23 mouse cellular contexts compared by ENCODE assay signal in genomic region chr12:84478937-84479336, GRCm38 (mm10).
"Had no signal": no experiment of that assay in that cellular context is flagged by ENCODE, and none has a peak within 500 bp of the region (broad histone marks: within the 10 kb centered on the region; RNA-seq: fewer than 3 reads in every experiment).

No protein-coding gene starts in this region.

- DNase-seq: left cerebral cortex, postnatal 4 days; liver, postnatal 0 days; lung, embryonic 14.5 days; lung, postnatal 36 days; right cerebral cortex, adult 18-20 months; right cerebral cortex, postnatal 14 days; right cerebral cortex, postnatal 4 days; thymus, adult 2 months; thymus, postnatal 14 days; thymus, postnatal 4 days had no signal

- H3K27me3 ChIP-seq: limb, embryonic 12.5 days; limb, embryonic 15.5 days; megakaryocyte, embryonic 14.5 days; neural tube, embryonic 12.5 days; neural tube, embryonic 15.5 days had no signal

- H3K4me1 ChIP-seq: limb, embryonic 12.5 days; limb, embryonic 15.5 days; midbrain, embryonic 13.5 days; neural tube, embryonic 12.5 days; neural tube, embryonic 15.5 days had no signal

- H3K36me3 ChIP-seq: neural tube, embryonic 15.5 days had no signal

- H3K4me2 ChIP-seq: limb, embryonic 12.5 days; limb, embryonic 15.5 days; liver, embryonic 11.5 days; lung, embryonic 14.5 days; midbrain, embryonic 13.5 days; neural tube, embryonic 12.5 days; neural tube, embryonic 15.5 days had no signal

- H3K27ac ChIP-seq: hindbrain, postnatal 0 days; limb, embryonic 12.5 days; limb, embryonic 15.5 days; liver, embryonic 14.5 days; midbrain, embryonic 10.5 days; midbrain, embryonic 13.5 days; neural tube, embryonic 12.5 days; neural tube, embryonic 15.5 days; stomach, postnatal 0 days had no signal

- H3K9me3 ChIP-seq: limb, embryonic 12.5 days; limb, embryonic 15.5 days; megakaryocyte, embryonic 14.5 days; midbrain, embryonic 10.5 days; midbrain, embryonic 13.5 days; neural tube, embryonic 12.5 days; neural tube, embryonic 15.5 days had no signal

- ATAC-seq: hindbrain, postnatal 0 days; inflammation-experienced regulatory T-cells, adult 6 months; intestine, embryonic 16.5 days; liver, postnatal 0 days; midbrain, embryonic 13.5 days had no signal

- H3K9ac ChIP-seq: limb, embryonic 12.5 days; limb, embryonic 15.5 days; liver, embryonic 14.5 days; liver, postnatal 0 days; lung, embryonic 14.5 days; midbrain, embryonic 13.5 days; neural tube, embryonic 12.5 days; neural tube, embryonic 15.5 days had no signal

- H3K4me3 ChIP-seq: limb, embryonic 12.5 days; limb, embryonic 15.5 days; megakaryocyte, embryonic 14.5 days; midbrain, embryonic 10.5 days; midbrain, embryonic 13.5 days; neural tube, embryonic 12.5 days; neural tube, embryonic 15.5 days had no signal
